Mouse (Mus musculus): Measurements from ENCODE around the gene Ephb3.

- TF ChIP-seq CHD2 (IDR thresholded peaks at IDR 0.05; ENCODE audit: low read depth, low read length) (no peak), ZNF384 (IDR thresholded peaks at IDR 0.05; ENCODE audit: low read depth, low read length) (no peak), HCFC1 (IDR thresholded peaks at IDR 0.05; ENCODE audit: borderline replicate concordance, insufficient read depth, low read length) (no peak)
Measured at GRCm38 (mm10) chr16:21210204-21210603, 5.6 kb downstream of the Ephb3 start.

Data from ES-E14 (cell line).